Mouse (Mus musculus) stomach, embryonic 16.5 days (tissue): ENCODE results near the gene Pank3. TPM values are rescaled to one million over a fixed set of nuclear protein-coding genes. Genes with fewer than 3 reads are reported as not detected.

Experiments
- microRNA counts: library from miRNA; unstranded; fragments of <30 nt; microRNA quantifications from one replicate; lab custom pipeline; 2016
- microRNA-seq: library from miRNA; unstranded; fragments of <30 nt; microRNA quantifications from one replicate; pipeline ENCODE4, GENCODE M21; 2016
- polyA plus RNA-seq: library from polyadenylated mRNA; unstranded; fragments of >200 nt; fragmentation: Nextera tagmentation; extraction: Ambion mirVana; gene quantifications from 2 replicates; pipeline ENCODE4 v1.2.1, GENCODE M21; 2015

Pank3 gene
- polyA plus RNA-seq, 1 experiment from 2014 or later, result 16.5 TPM

MicroRNA genes within 50 kb of the gene (microRNA counts, 519-probe panel; counts per million panel counts)
- 3,932 counts per million, percentile 91 among the panel's probes with 10 or more counts for microRNA mmu-miR-103 (lab: Ali Mortazavi, UCI)

Small RNAs within 50 kb of the gene (microRNA-seq; reads per million reads assigned to microRNA genes)
- 1.8 reads per million, percentile 5 among the genes with 10 or more reads in this experiment for gene Mir103-1

Other genes starting within 250 kb of the Pank3 start
- 0.15 TPM in 1 of 2 replicates, not detected in the other for gene Fbll1, start 29.4 kb downstream of the Pank3 start, polyA plus RNA-seq
- 90.1 and 92.1 TPM in 2 replicates for gene Rars, start 65.0 kb downstream of the Pank3 start, polyA plus RNA-seq
- 5.0 and 5.8 TPM in 2 replicates for gene Wwc1, start 211.0 kb downstream of the Pank3 start, polyA plus RNA-seq